Mouse (Mus musculus): ENCODE data around the gene Klhdc10. TPM values are rescaled to one million over a fixed set of nuclear protein-coding genes. Genes with fewer than 3 reads are reported as not detected.
"Not testable (repeated sequence)": the region's sequence is repeated elsewhere in the genome, so short reads cannot be mapped to it uniquely, and the experiment has no call there.

Klhdc10 gene
- polyA plus RNA-seq, 1 experiment from 2014 or later = 33.9 TPM

DNA sequence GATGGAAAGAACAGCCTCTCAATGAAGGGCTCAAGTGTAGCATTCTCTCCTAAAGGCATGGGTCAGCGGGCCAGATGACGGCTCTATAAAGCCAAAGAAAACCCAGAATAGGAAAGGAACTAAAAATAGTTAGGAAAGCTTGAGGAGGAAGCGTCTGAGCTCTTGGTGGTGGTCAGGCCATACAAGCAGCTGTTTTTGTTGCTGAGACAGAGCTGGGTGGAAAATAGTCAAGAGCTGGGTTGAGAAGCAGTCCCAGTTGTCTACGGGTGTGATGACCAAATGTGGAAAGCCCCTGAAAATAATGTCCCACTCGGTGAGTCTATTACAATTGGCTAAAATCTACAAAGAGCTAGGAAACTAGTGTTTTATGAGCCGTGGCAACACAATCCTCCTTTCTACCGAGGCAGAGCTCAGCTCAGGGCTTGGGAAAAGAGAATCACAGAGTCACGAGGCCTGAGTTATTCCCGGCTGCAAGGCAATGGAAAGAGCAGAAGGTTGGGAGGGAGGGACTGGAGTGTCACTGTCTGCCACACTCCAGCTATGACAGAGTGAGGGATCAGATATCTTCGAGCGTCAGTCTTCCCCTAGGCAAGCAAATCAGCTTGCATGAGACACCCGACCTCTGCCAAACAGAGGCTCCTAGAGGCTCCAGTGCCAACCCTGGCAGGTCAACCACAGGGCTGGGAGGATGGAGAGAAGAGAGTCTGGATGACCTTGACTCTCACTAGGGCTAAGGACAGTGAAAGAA, 41.7 kb upstream of the Klhdc10 start:
- H3K27me3 ChIP-seq (ENCODE audit: control insufficient read depth, insufficient read depth, low read length) = no peaks in the 10 kb centered on the region
- H3K9me3 ChIP-seq (ENCODE audit: control insufficient read depth, low read length) = no peaks in the 10 kb centered on the region
- 68% methylated on average over 12 of the region's 12 CpGs for WGBS
- H3K27ac ChIP-seq (ENCODE audit: low read depth, low read length) = no peak overlapping the region
- H3K4me2 ChIP-seq (ENCODE audit: low read depth) = no peak overlapping the region
- no peak overlapping the region for H3K4me3 ChIP-seq (ENCODE audit: low read depth, low read length)
- H3K9ac ChIP-seq (ENCODE audit: low read length) = no peak overlapping the region
- DNase-seq (ENCODE audit: low spot score) (no peak), ATAC-seq (ENCODE audit: insufficient read depth, low FRiP score, low TSS enrichment) (no peak)
- no peaks in the 10 kb centered on the region for H3K4me1 ChIP-seq (ENCODE audit: control insufficient read depth, insufficient read depth, low read length)
- peaks cover 2% of the 10 kb centered on the region; the same call in 1 of the 2 replicates for H3K36me3 ChIP-seq (ENCODE audit: control insufficient read depth, insufficient read depth, low read length)

DNA sequence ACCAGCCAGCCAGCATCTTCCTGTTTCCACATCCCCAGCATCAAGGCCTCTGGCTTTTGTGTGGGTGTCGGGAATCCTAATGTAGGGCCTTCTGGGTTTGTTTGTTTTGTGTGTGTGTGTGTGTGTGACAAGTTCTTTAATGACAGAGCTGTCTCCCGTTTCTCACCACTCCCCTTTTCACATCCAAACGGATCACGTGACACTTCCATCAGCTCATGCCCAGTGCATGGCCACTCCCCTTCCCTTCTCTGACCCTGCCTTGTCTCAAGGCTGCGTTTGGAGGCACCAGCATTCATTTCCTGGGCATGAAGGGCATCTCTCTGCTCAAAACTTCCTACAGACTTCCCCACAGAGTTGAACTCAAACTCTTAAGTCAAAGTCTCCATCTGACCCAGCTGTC, 37.9 kb upstream of the Klhdc10 start:
- no peak overlapping the region for H3K4me3 ChIP-seq (ENCODE audit: low read depth, low read length)
- no peak overlapping the region for H3K27ac ChIP-seq (ENCODE audit: low read depth, low read length)
- no peak overlapping the region for H3K4me2 ChIP-seq (ENCODE audit: low read depth)
- no peaks in the 10 kb centered on the region for H3K9me3 ChIP-seq (ENCODE audit: control insufficient read depth, low read length)
- peaks cover 7% of the 10 kb centered on the region for H3K36me3 ChIP-seq (ENCODE audit: control insufficient read depth, insufficient read depth, low read length)
- H3K9ac ChIP-seq (ENCODE audit: low read length) = no peak overlapping the region
- no peaks in the 10 kb centered on the region for H3K27me3 ChIP-seq (ENCODE audit: control insufficient read depth, insufficient read depth, low read length)
- no peaks in the 10 kb centered on the region for H3K4me1 ChIP-seq (ENCODE audit: control insufficient read depth, insufficient read depth, low read length)
- no peak for ATAC-seq (ENCODE audit: insufficient read depth, low FRiP score, low TSS enrichment)
- 47% methylated on average over 5 of the region's 5 CpGs for WGBS
- no peak for DNase-seq (ENCODE audit: low spot score)

GRCm38 (mm10) chr6:30369291-30369690, 32.4 kb upstream of the Klhdc10 start:
- Histone ChIP-seq H3K4me3 (ENCODE audit: low read depth, low read length) (no peak overlapping the region), H3K4me1 (ENCODE audit: control insufficient read depth, insufficient read depth, low read length) (no peaks in the 10 kb centered on the region), H3K9ac (ENCODE audit: low read length) (no peak overlapping the region), H3K27ac (ENCODE audit: low read depth, low read length) (no peak overlapping the region), H3K4me2 (ENCODE audit: low read depth) (no peak overlapping the region), H3K9me3 (ENCODE audit: control insufficient read depth, low read length) (no peaks in the 10 kb centered on the region), H3K27me3 (ENCODE audit: control insufficient read depth, insufficient read depth, low read length) (no peaks in the 10 kb centered on the region), H3K36me3 (ENCODE audit: control insufficient read depth, insufficient read depth, low read length) (peaks cover 26% of the 10 kb centered on the region)
- ATAC-seq (ENCODE audit: insufficient read depth, low FRiP score, low TSS enrichment) (no peak), DNase-seq (ENCODE audit: low spot score) (no peak)
- 89% methylated on average over 3 of the region's 3 CpGs for WGBS

- DNase-seq (ENCODE audit: low spot score) (no peak), ATAC-seq (ENCODE audit: insufficient read depth, low FRiP score, low TSS enrichment) (no peak)
- Histone ChIP-seq H3K9me3 (ENCODE audit: control insufficient read depth, low read length) (no peaks in the 10 kb centered on the region), H3K27ac (ENCODE audit: low read depth, low read length) (no peak overlapping the region), H3K9ac (ENCODE audit: low read length) (no peak overlapping the region), H3K4me1 (ENCODE audit: control insufficient read depth, insufficient read depth, low read length) (no peaks in the 10 kb centered on the region), H3K4me2 (ENCODE audit: low read depth) (no peak overlapping the region), H3K4me3 (ENCODE audit: low read depth, low read length) (no peak overlapping the region), H3K27me3 (ENCODE audit: control insufficient read depth, insufficient read depth, low read length) (no peaks in the 10 kb centered on the region), H3K36me3 (ENCODE audit: control insufficient read depth, insufficient read depth, low read length) (peaks cover 28% of the 10 kb centered on the region)
- 94% methylated on average over 17 of the region's 17 CpGs for WGBS
These were observed 28.9 kb upstream of the Klhdc10 start for GRCm38 (mm10) chr6:30372627-30373369.

- Histone ChIP-seq H3K4me1 (ENCODE audit: control insufficient read depth, insufficient read depth, low read length) (no peaks in the 10 kb centered on the region), H3K4me2 (ENCODE audit: low read depth) (no peak overlapping the region), H3K27ac (ENCODE audit: low read depth, low read length) (no peak overlapping the region), H3K9ac (ENCODE audit: low read length) (no peak overlapping the region), H3K27me3 (ENCODE audit: control insufficient read depth, insufficient read depth, low read length) (no peaks in the 10 kb centered on the region), H3K9me3 (ENCODE audit: control insufficient read depth, low read length) (no peaks in the 10 kb centered on the region), H3K36me3 (ENCODE audit: control insufficient read depth, insufficient read depth, low read length) (peaks cover 24% of the 10 kb centered on the region), H3K4me3 (ENCODE audit: low read depth, low read length) (no peak overlapping the region)
- ATAC-seq (ENCODE audit: insufficient read depth, low FRiP score, low TSS enrichment) (no peak), DNase-seq (ENCODE audit: low spot score) (no peak)
- 88% methylated on average over 16 of the region's 16 CpGs for WGBS
These were observed 26.7 kb upstream of the Klhdc10 start for GRCm38 (mm10) chr6:30374731-30375510.

DNA sequence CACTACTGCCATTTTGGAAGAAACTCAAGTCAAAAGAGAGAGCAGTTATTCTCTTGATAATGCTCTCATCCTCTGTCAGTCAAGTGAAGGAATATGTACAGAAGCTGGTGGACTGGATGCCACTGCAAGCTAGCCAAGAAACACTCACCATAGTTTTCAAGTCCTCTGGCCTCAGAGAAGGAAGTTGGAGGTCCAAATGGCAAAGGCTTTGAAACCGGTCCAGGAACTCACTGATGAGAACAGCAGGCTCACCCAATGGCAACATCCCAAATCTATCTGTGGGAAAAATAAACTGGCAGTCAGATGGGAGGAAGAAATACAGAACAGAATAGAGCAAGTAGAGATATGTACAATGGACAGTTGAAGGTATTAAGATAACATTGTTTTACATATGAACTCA, 25.9 kb upstream of the Klhdc10 start:
- Histone ChIP-seq H3K27me3 (ENCODE audit: control insufficient read depth, insufficient read depth, low read length) (no peaks in the 10 kb centered on the region), H3K4me3 (ENCODE audit: low read depth, low read length) (no peak overlapping the region), H3K36me3 (ENCODE audit: control insufficient read depth, insufficient read depth, low read length) (peaks cover 24% of the 10 kb centered on the region), H3K4me1 (ENCODE audit: control insufficient read depth, insufficient read depth, low read length) (no peaks in the 10 kb centered on the region), H3K27ac (ENCODE audit: low read depth, low read length) (no peak overlapping the region), H3K9ac (ENCODE audit: low read length) (no peak overlapping the region), H3K4me2 (ENCODE audit: low read depth) (no peak overlapping the region), H3K9me3 (ENCODE audit: control insufficient read depth, low read length) (no peaks in the 10 kb centered on the region)
- ATAC-seq (ENCODE audit: insufficient read depth, low FRiP score, low TSS enrichment) = no peak
- no peak for DNase-seq (ENCODE audit: low spot score)
- 100% methylated on average over 1 of the region's 1 CpGs for WGBS

GRCm38 (mm10) chr6:30381116-30381515, 20.6 kb upstream of the Klhdc10 start:
- H3K9me3 ChIP-seq (ENCODE audit: control insufficient read depth, low read length) = no peaks in the 10 kb centered on the region
- no peak overlapping the region for H3K4me2 ChIP-seq (ENCODE audit: low read depth)
- no peak overlapping the region for H3K9ac ChIP-seq (ENCODE audit: low read length)
- ATAC-seq (ENCODE audit: insufficient read depth, low FRiP score, low TSS enrichment) (no peak), DNase-seq (ENCODE audit: low spot score) (peak; percentile 35)
- peaks cover 10% of the 10 kb centered on the region for H3K36me3 ChIP-seq (ENCODE audit: control insufficient read depth, insufficient read depth, low read length)
- H3K27me3 ChIP-seq (ENCODE audit: control insufficient read depth, insufficient read depth, low read length) = no peaks in the 10 kb centered on the region
- no peak overlapping the region for H3K27ac ChIP-seq (ENCODE audit: low read depth, low read length)
- WGBS = 74% methylated on average over 3 of the region's 3 CpGs
- no peak overlapping the region for H3K4me3 ChIP-seq (ENCODE audit: low read depth, low read length)
- no peaks in the 10 kb centered on the region for H3K4me1 ChIP-seq (ENCODE audit: control insufficient read depth, insufficient read depth, low read length)

DNA sequence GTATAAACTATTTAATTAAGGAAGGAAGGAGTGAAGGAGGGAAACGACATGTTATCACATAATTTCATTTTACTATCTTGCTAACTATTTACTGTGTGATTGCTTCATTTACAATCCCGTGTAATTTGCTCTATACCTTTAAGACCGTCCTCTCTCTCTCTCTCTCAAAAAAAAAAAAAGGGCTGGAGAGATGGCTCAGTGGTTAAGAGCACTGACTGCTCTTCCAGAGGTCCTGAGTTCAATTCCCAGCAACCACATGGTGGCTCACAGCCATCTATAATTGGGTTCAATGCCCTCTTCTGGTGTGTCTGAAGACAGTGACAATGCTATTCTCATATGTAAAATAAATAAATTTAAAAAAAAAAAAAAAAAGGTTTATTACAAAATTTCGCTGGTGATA, 11.4 kb upstream of the Klhdc10 start:
- not testable (repeated sequence) for H3K27ac ChIP-seq (ENCODE audit: low read depth, low read length)

More for the DNA sequence above, 11.4 kb upstream of the Klhdc10 start:
- DNase-seq (ENCODE audit: low spot score); H3K36me3 ChIP-seq (ENCODE audit: control insufficient read depth, insufficient read depth, low read length); H3K4me1 ChIP-seq (ENCODE audit: control insufficient read depth, insufficient read depth, low read length); ATAC-seq (ENCODE audit: insufficient read depth, low FRiP score, low TSS enrichment); H3K9me3 ChIP-seq (ENCODE audit: control insufficient read depth, low read length); H3K27me3 ChIP-seq (ENCODE audit: control insufficient read depth, insufficient read depth, low read length): not testable (repeated sequence)
- Histone ChIP-seq H3K9ac (ENCODE audit: low read length) (peak overlapping the region; percentile 75), H3K4me3 (ENCODE audit: low read depth, low read length) (peak overlapping the region; percentile 73), H3K4me2 (ENCODE audit: low read depth) (peak overlapping the region; percentile 33)
- WGBS = 18% methylated on average over 4 of the region's 4 CpGs
